Mouse (Mus musculus) cerebellum, adult 2 months (tissue): ENCODE data around the gene Hcst. TPM values are rescaled to one million over a fixed set of nuclear protein-coding genes. Genes with fewer than 3 reads are reported as not detected.

ENCODE experiments used
- DNase-seq, 2 experiments: peaks; one replicate each; pipeline ENCODE4 v3.0.0; 2021
- H3K27ac ChIP-seq: fragments of 200-500 bp; 2 replicates; pipeline ENCODE4 v1.5.1; 2012; ENCODE audit warnings: low read length, control low read depth, inconsistent platforms; ENCODE audit not compliant: insufficient read depth
- H3K27me3 ChIP-seq: fragments of 200-500 bp; 2 replicates; pipeline ENCODE4 v1.6.1; 2012; ENCODE audit warnings: inconsistent platforms, mild to moderate bottlenecking, low read length, moderate library complexity; ENCODE audit not compliant: control insufficient read depth, insufficient read depth
- H3K4me1 ChIP-seq: fragments of 200-500 bp; 2 replicates; pipeline ENCODE4 v1.6.1; 2011; ENCODE audit warnings: low read length; ENCODE audit not compliant: control insufficient read depth, insufficient read depth
- H3K4me3 ChIP-seq: fragments of 200-500 bp; replicated peaks from 2 replicates; pipeline ENCODE3; 2011; ENCODE audit warnings: mild to moderate bottlenecking, low read depth, low read length, control low read depth; ENCODE audit not compliant: insufficient read depth
- CTCF ChIP-seq: fragments of 200-500 bp; IDR thresholded peaks from 2 replicates; pipeline ENCODE4 v1.5.1; 2011; ENCODE audit warnings: low read depth, mild to moderate bottlenecking, control low read depth, low read length, moderate library complexity, borderline replicate concordance; ENCODE audit not compliant: insufficient read depth
- POLR2A ChIP-seq: fragments of 200-500 bp; IDR thresholded peaks from 2 replicates; pipeline ENCODE4 v1.6.1; 2011; ENCODE audit warnings: low read length, control low read depth, borderline replicate concordance; ENCODE audit not compliant: insufficient read depth
- WGBS: fragments of 180-500 bp; shearing (Covaris S2); methylation state at CpG from one replicate; pipeline ENCODE4 v1.1.7; 2018; 5-methylcytosine and 5-hydroxymethylcytosine counted together
- polyA plus RNA-seq: library from polyadenylated mRNA; depleted of rRNA; stranded (reverse); fragments of >200 nt; gene quantifications from 2 replicates; pipeline ENCODE4 v1.2.3, GENCODE M21; 2012; rRNA removed

Hcst gene
- polyA plus RNA-seq, 1 experiment = 0.34 TPM

GRCm38 (mm10) chr7:30393631-30394030 is 26.0 kb downstream of the Hcst start:
- Histone ChIP-seq H3K4me3 (no peak overlapping the region), H3K27me3 (no peaks in the 10 kb centered on the region), H3K4me1 (no peaks in the 10 kb centered on the region), H3K27ac (no peak overlapping the region)
- 91% methylated on average over 4 of the region's 4 CpGs for WGBS
- no peak for TF ChIP-seq CTCF
- no peak for TF ChIP-seq POLR2A
- DNase-seq = no peak

GRCm38 (mm10) chr7:30392746-30393520 is 26.7 kb downstream of the Hcst start:
- TF ChIP-seq CTCF (no peak), POLR2A (no peak)
- H3K27me3 ChIP-seq = no peaks in the 10 kb centered on the region
- H3K4me3 ChIP-seq = no peak overlapping the region
- H3K27ac ChIP-seq = no peak overlapping the region
- no peak for DNase-seq
- H3K4me1 ChIP-seq = no peaks in the 10 kb centered on the region
- 61% methylated on average over 4 of the region's 4 CpGs for WGBS

- TF ChIP-seq CTCF (no peak), POLR2A (no peak)
- Histone ChIP-seq H3K27ac (no peak overlapping the region), H3K4me3 (no peak overlapping the region), H3K27me3 (no peaks in the 10 kb centered on the region), H3K4me1 (no peaks in the 10 kb centered on the region)
- DNase-seq = no peak
- WGBS = 84% methylated on average over 9 of the region's 9 CpGs
These were observed 35.5 kb downstream of the Hcst start for GRCm38 (mm10) chr7:30384106-30384505.

GRCm38 (mm10) chr7:30380061-30380460 is 39.6 kb downstream of the Hcst start:
- DNase-seq = no peak
- H3K4me1 ChIP-seq = no peaks in the 10 kb centered on the region
- TF ChIP-seq CTCF (no peak), POLR2A (no peak)
- no peak overlapping the region for H3K27ac ChIP-seq
- WGBS = 52% methylated on average over 5 of the region's 5 CpGs
- H3K4me3 ChIP-seq = no peak overlapping the region
- no peaks in the 10 kb centered on the region for H3K27me3 ChIP-seq

- Histone ChIP-seq H3K4me1 (no peaks in the 10 kb centered on the region), H3K4me3 (peak overlapping the region; percentile 59), H3K27me3 (no peaks in the 10 kb centered on the region), H3K27ac (peak overlapping the region; percentile 19)
- DNase-seq = peak; percentile 95 to 98
- under 1% methylated on average over 21 of the region's 21 CpGs for WGBS
- TF ChIP-seq POLR2A = peak; percentile 97
- TF ChIP-seq CTCF = peak; percentile 95
These were observed 46.1 kb downstream of the Hcst start for GRCm38 (mm10) chr7:30373501-30373962.

Other genes starting within 250 kb of the Hcst start
- gene Cox7a1, start 235.7 kb downstream of the Hcst start, polyA plus RNA-seq = 24.7 and 32.0 TPM in 2 replicates
- 463 and 475 TPM in 2 replicates for gene Capns1, start 221.0 kb downstream of the Hcst start, polyA plus RNA-seq
- gene Polr2i, start 187.9 kb downstream of the Hcst start, polyA plus RNA-seq = 167 and 182 TPM in 2 replicates
- 134 and 147 TPM in 2 replicates for gene Tbcb, start 187.6 kb downstream of the Hcst start, polyA plus RNA-seq
- not detected in 2 replicates for gene Ovol3, start 184.1 kb downstream of the Hcst start, polyA plus RNA-seq
- gene Thap8, start 139.8 kb downstream of the Hcst start, polyA plus RNA-seq = 0.16 TPM in 1 of 2 replicates, not detected in the other
- gene Wdr62, start 139.4 kb downstream of the Hcst start, polyA plus RNA-seq = 3.8 and 4.6 TPM in 2 replicates
- 726 and 810 TPM in 2 replicates for gene Clip3, start 128.1 kb downstream of the Hcst start, polyA plus RNA-seq
- 197 and 214 TPM in 2 replicates for gene Alkbh6, start 111.1 kb downstream of the Hcst start, polyA plus RNA-seq
- gene Syne4, start 105.0 kb downstream of the Hcst start, polyA plus RNA-seq = 63.4 and 63.8 TPM in 2 replicates
- 0.57 and 0.73 TPM in 2 replicates for gene E130208F15Rik, start 98.1 kb downstream of the Hcst start, polyA plus RNA-seq
- 21.9 and 23.8 TPM in 2 replicates for gene Sdhaf1, start 96.0 kb downstream of the Hcst start, polyA plus RNA-seq
- gene Lrfn3, start 57.1 kb downstream of the Hcst start, polyA plus RNA-seq = 20.4 and 22.1 TPM in 2 replicates
- 23.5 and 32.5 TPM in 2 replicates for gene Tyrobp, start 6.1 kb downstream of the Hcst start, polyA plus RNA-seq
- gene Nfkbid, start 1.9 kb upstream of the Hcst start, polyA plus RNA-seq = 5.1 and 5.4 TPM in 2 replicates
- gene Aplp1, start 25.7 kb upstream of the Hcst start, polyA plus RNA-seq = 782 and 892 TPM in 2 replicates
- gene Kirrel2, start 37.8 kb upstream of the Hcst start, polyA plus RNA-seq = 2.7 TPM in 2 replicates
- 0.43 and 0.56 TPM in 2 replicates for gene Nphs1, start 38.5 kb upstream of the Hcst start, polyA plus RNA-seq
- gene Prodh2, start 73.8 kb upstream of the Hcst start, polyA plus RNA-seq = not detected in 2 replicates
- gene Arhgap33, start 115.2 kb upstream of the Hcst start, polyA plus RNA-seq = 38.5 and 39.8 TPM in 2 replicates
- 23.8 and 24.3 TPM in 2 replicates for gene Hspb6, start 132.3 kb upstream of the Hcst start, polyA plus RNA-seq
- 5.6 and 7.4 TPM in 2 replicates for gene Proser3, start 132.4 kb upstream of the Hcst start, polyA plus RNA-seq
- gene Lin37, start 140.0 kb upstream of the Hcst start, polyA plus RNA-seq = 60.2 and 62.5 TPM in 2 replicates
- 109 and 117 TPM in 2 replicates for gene U2af1l4, start 143.4 kb upstream of the Hcst start, polyA plus RNA-seq
- 11.9 and 12.3 TPM in 2 replicates for gene Gm49396, start 143.5 kb upstream of the Hcst start, polyA plus RNA-seq
- 147 and 155 TPM in 2 replicates for gene Psenen, start 143.8 kb upstream of the Hcst start, polyA plus RNA-seq
- gene Igflr1, start 145.6 kb upstream of the Hcst start, polyA plus RNA-seq = 8.3 and 10.1 TPM in 2 replicates
- gene Kmt2b, start 168.9 kb upstream of the Hcst start, polyA plus RNA-seq = 57.7 and 60.0 TPM in 2 replicates
- gene Zbtb32, start 179.1 kb upstream of the Hcst start, polyA plus RNA-seq = not detected in 2 replicates
- 2.0 and 2.2 TPM in 2 replicates for gene Upk1a, start 193.0 kb upstream of the Hcst start, polyA plus RNA-seq
- gene Cox6b1, start 206.3 kb upstream of the Hcst start, polyA plus RNA-seq = 1,224 and 1,255 TPM in 2 replicates
- not detected in 2 replicates for gene Etv2, start 216.0 kb upstream of the Hcst start, polyA plus RNA-seq
- 66.6 and 69.5 TPM in 2 replicates for gene Rbm42, start 230.5 kb upstream of the Hcst start, polyA plus RNA-seq
- gene Haus5, start 245.1 kb upstream of the Hcst start, polyA plus RNA-seq = 16.4 and 17.1 TPM in 2 replicates